Comparison of ENCODE assay signal across 8 mouse cellular contexts in the genomic region with DNA sequence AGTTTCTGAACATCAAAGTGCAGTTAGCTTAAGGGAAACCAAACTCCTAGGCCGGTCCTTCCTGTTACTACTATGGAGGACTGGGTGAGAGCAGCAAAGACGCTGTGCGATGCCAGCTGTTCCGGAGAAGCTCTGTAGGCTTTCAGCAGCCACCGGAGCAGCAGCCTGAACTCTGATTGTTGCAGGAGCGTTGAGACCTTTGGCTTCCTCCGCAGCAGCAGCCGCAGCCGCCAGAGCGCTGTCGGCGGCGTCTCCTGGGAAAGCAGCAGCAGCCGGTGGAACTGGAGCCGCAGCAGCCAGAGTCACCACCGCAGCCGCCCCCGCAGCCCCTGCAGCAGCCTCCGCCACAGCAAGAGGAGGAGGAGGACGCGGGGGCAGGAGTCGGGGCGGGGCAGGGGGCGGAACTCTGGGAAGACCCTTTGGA. TPM values are rescaled to one million over a fixed set of nuclear protein-coding genes. Genes with fewer than 3 reads are reported as not detected.
A peak's percentile ranks its signal among the peaks of the same experiment; 100 is the strongest.
DNase-seq lines count a peak whose midpoint lies in the region; ATAC-seq and TF ChIP-seq lines count a peak whose summit lies in the region.

No protein-coding gene starts in this region.

- no peak for TF ChIP-seq CTCF in kidney, adult 2 months (conservative IDR thresholded peaks at IDR 0.05; ENCODE audit: insufficient read depth, insufficient read length, low read depth, low read length)
- no peak for TF ChIP-seq CTCF in olfactory bulb, adult 2 months (IDR thresholded peaks at IDR 0.05; ENCODE audit: insufficient read depth, low read depth, low read length)

- H3K4me1 ChIP-seq in kidney, adult 2 months (ENCODE audit: control insufficient read depth, insufficient read depth, low read length), result no peaks in the 10 kb centered on the region
- H3K4me1 ChIP-seq in limb, embryonic 14.5 days (ENCODE audit: control insufficient read depth, insufficient read depth, low read length), result no peaks in the 10 kb centered on the region
- H3K4me1 ChIP-seq in olfactory bulb, adult 2 months (ENCODE audit: control insufficient read depth, insufficient read depth, low read length), result no peaks in the 10 kb centered on the region

- H3K9ac ChIP-seq in limb, embryonic 14.5 days (ENCODE audit: low read depth, low read length, severe bottlenecking), result peak overlapping the region; percentile 65

- 1% methylated on average over 24 of the region's 24 CpGs for WGBS in kidney, adult 2 months
- WGBS in limb, embryonic 14.5 days, result 2% methylated on average over 17 of the region's 24 CpGs
- under 1% methylated on average over 24 of the region's 24 CpGs for WGBS in olfactory bulb, adult 2 months

- H3K27me3 ChIP-seq in kidney, adult 2 months (replicated peaks; ENCODE audit: control insufficient read depth, insufficient read depth, low read length), result 0 out of 2 replicates have a peak, but pooled peaks cover 2% of the 10 kb centered on the region
- no peaks in the 10 kb centered on the region for H3K27me3 ChIP-seq in limb, embryonic 14.5 days (ENCODE audit: control insufficient read depth, insufficient read depth, low read length)

- TF ChIP-seq POLR2A in kidney, adult 2 months (IDR thresholded peaks at IDR 0.05; ENCODE audit: low read depth, low read length), result no peak
- TF ChIP-seq POLR2A in limb, embryonic 14.5 days (IDR thresholded peaks at IDR 0.05; ENCODE audit: borderline replicate concordance, extremely low read depth, insufficient read depth, insufficient read length), result no peak
- TF ChIP-seq POLR2A in olfactory bulb, adult 2 months (IDR thresholded peaks at IDR 0.05; ENCODE audit: insufficient read depth, low read depth, low read length), result no peak

- H3K36me3 ChIP-seq in kidney, adult 2 months (ENCODE audit: control insufficient read depth, insufficient read depth, low read length), result no peaks in the 10 kb centered on the region
- no peaks in the 10 kb centered on the region for H3K36me3 ChIP-seq in limb, embryonic 14.5 days (ENCODE audit: control insufficient read depth, insufficient read depth, low read length)

- H3K4me2 ChIP-seq in limb, embryonic 14.5 days (replicated peaks; ENCODE audit: low read depth, low read length, severe bottlenecking), result peak overlapping the region; percentile 68

- H3K9me3 ChIP-seq in limb, embryonic 14.5 days (ENCODE audit: control insufficient read depth, low read length), result no peaks in the 10 kb centered on the region

- DNase-seq in cerebellum, postnatal 14 days, result peak; percentile 6 to 9
- no peak for DNase-seq in cerebellum, adult 8-10 months
- peak; percentile 19 for DNase-seq in adrenal gland, postnatal 25 days
- DNase-seq in frontal cortex, postnatal 10 days (ENCODE audit: low spot score in 2 of 2), result peak; percentile 19 to 38
- DNase-seq in kidney, adult 2 months, result peak; percentile 15
- peak; percentile 62 for DNase-seq in limb, embryonic 14.5 days (ENCODE audit: low spot score)

- peak; percentile 87 for ATAC-seq in limb, embryonic 14.5 days (ENCODE audit: low FRiP score, low read depth)
- no peak for ATAC-seq in inflammation-experienced regulatory T-cells, adult 6 months

- H3K4me3 ChIP-seq in kidney, adult 2 months (ENCODE audit: insufficient read depth, low read depth, low read length), result peak overlapping the region; percentile 29; the same call in 1 of the 2 replicates
- H3K4me3 ChIP-seq in limb, embryonic 14.5 days (replicated peaks; ENCODE audit: low read length), result peak overlapping the region; percentile 42
- peak overlapping the region; percentile 39 for H3K4me3 ChIP-seq in olfactory bulb, adult 2 months (ENCODE audit: insufficient read depth, low read depth, low read length)

- H3K27ac ChIP-seq in kidney, adult 2 months (ENCODE audit: insufficient read depth, low read depth, low read length), result no peak overlapping the region
- no peak overlapping the region for H3K27ac ChIP-seq in limb, embryonic 14.5 days (replicated peaks; ENCODE audit: low read depth, low read length)
- H3K27ac ChIP-seq in olfactory bulb, adult 2 months (ENCODE audit: insufficient read depth, low read depth, low read length), result no peak overlapping the region

RNA-seq across cellular contexts. Expression of gene Crct1, which starts 1.1 kb away (rescaled TPM):
- total RNA-seq in adrenal gland, postnatal 25 days (2021), result not detected in 2 replicates
- polyA plus RNA-seq in kidney, adult 2 months (2012; rRNA removed), result not detected in 2 replicates
- 1.4 and 1.5 TPM in 2 replicates for polyA plus RNA-seq in limb, embryonic 14.5 days (2012; rRNA removed)
- 1.3 and 2.7 TPM in 2 replicates for polyA plus RNA-seq in limb, embryonic 14.5 days (2014; fragmentation: Nextera tagmentation; extraction: Ambion mirVana)
- not detected in 2 replicates for polyA plus RNA-seq in olfactory bulb, adult 2 months (2012; ENCODE audit: insufficient read depth, insufficient read length, low replicate concordance, missing spikeins)
- polyA plus RNA-seq in inflammation-experienced regulatory T-cells, adult 6 months (2017; shearing (Covaris generic)), result not detected

RNA-seq across cellular contexts. Expression of gene Lce1m, which starts 4.5 kb away (rescaled TPM):
- not detected in 2 replicates for total RNA-seq in adrenal gland, postnatal 25 days (2021)
- not detected in 2 replicates for polyA plus RNA-seq in kidney, adult 2 months (2012; rRNA removed)
- polyA plus RNA-seq in limb, embryonic 14.5 days (2012; rRNA removed), result 0.08 TPM in 1 of 2 replicates, not detected in the other
- polyA plus RNA-seq in limb, embryonic 14.5 days (2014; fragmentation: Nextera tagmentation; extraction: Ambion mirVana), result not detected in 2 replicates
- not detected in 2 replicates for polyA plus RNA-seq in olfactory bulb, adult 2 months (2012; ENCODE audit: insufficient read depth, insufficient read length, low replicate concordance, missing spikeins)
- polyA plus RNA-seq in inflammation-experienced regulatory T-cells, adult 6 months (2017; shearing (Covaris generic)), result not detected

RNA-seq across cellular contexts. Expression of gene Lce3f, which starts 22.4 kb away (rescaled TPM):
- not detected in 2 replicates for total RNA-seq in adrenal gland, postnatal 25 days (2021)
- polyA plus RNA-seq in kidney, adult 2 months (2012; rRNA removed), result not detected in 2 replicates
- not detected in 2 replicates for polyA plus RNA-seq in limb, embryonic 14.5 days (2012; rRNA removed)
- 1.6 TPM in 1 of 2 replicates, not detected in the other for polyA plus RNA-seq in limb, embryonic 14.5 days (2014; fragmentation: Nextera tagmentation; extraction: Ambion mirVana)
- not detected in 2 replicates for polyA plus RNA-seq in olfactory bulb, adult 2 months (2012; ENCODE audit: insufficient read depth, insufficient read length, low replicate concordance, missing spikeins)
- not detected for polyA plus RNA-seq in inflammation-experienced regulatory T-cells, adult 6 months (2017; shearing (Covaris generic))

RNA-seq across cellular contexts. Expression of gene Lce3e, which starts 47.5 kb away (rescaled TPM):
- not detected in 2 replicates for total RNA-seq in adrenal gland, postnatal 25 days (2021)
- polyA plus RNA-seq in kidney, adult 2 months (2012; rRNA removed), result not detected in 2 replicates
- polyA plus RNA-seq in limb, embryonic 14.5 days (2012; rRNA removed), result not detected in 2 replicates
- not detected in 2 replicates for polyA plus RNA-seq in limb, embryonic 14.5 days (2014; fragmentation: Nextera tagmentation; extraction: Ambion mirVana)
- not detected in 2 replicates for polyA plus RNA-seq in olfactory bulb, adult 2 months (2012; ENCODE audit: insufficient read depth, insufficient read length, low replicate concordance, missing spikeins)
- polyA plus RNA-seq in inflammation-experienced regulatory T-cells, adult 6 months (2017; shearing (Covaris generic)), result not detected

RNA-seq across cellular contexts. Expression of gene Gm4858, which starts 54.2 kb away (rescaled TPM):
- not detected in 2 replicates for total RNA-seq in adrenal gland, postnatal 25 days (2021)
- polyA plus RNA-seq in kidney, adult 2 months (2012; rRNA removed), result not detected in 2 replicates
- polyA plus RNA-seq in limb, embryonic 14.5 days (2012; rRNA removed), result not detected in 2 replicates
- polyA plus RNA-seq in limb, embryonic 14.5 days (2014; fragmentation: Nextera tagmentation; extraction: Ambion mirVana), result not detected in 2 replicates
- polyA plus RNA-seq in olfactory bulb, adult 2 months (2012; ENCODE audit: insufficient read depth, insufficient read length, low replicate concordance, missing spikeins), result not detected in 2 replicates
- not detected for polyA plus RNA-seq in inflammation-experienced regulatory T-cells, adult 6 months (2017; shearing (Covaris generic))
